Mouse (Mus musculus) intestine, embryonic 16.5 days (tissue): ENCODE results near the gene Resp18. TPM values are rescaled to one million over a fixed set of nuclear protein-coding genes. Genes with fewer than 3 reads are reported as not detected.

Experiments used
- ATAC-seq: fragments of 200-750 bp; cut with Nextera tagmentation; 2 replicates; pipeline ENCODE4 v1.8.0; 2017; ENCODE audit warnings: moderate TSS enrichment, moderate library complexity
- H3K27ac ChIP-seq: fragments of 300-500 bp; sonication (generic); 2 replicates; pipeline ENCODE4 v1.5.1; 2014; ENCODE audit warnings: mild to moderate bottlenecking, low read length
- H3K27me3 ChIP-seq: fragments of 300-500 bp; sonication (generic); replicated peaks from 2 replicates; pipeline ENCODE4 v1.6.1; 2014; ENCODE audit warnings: low read length, control low read depth, mixed read lengths; ENCODE audit not compliant: control insufficient read depth, insufficient read depth
- H3K36me3 ChIP-seq: fragments of 300-500 bp; sonication (generic); 2 replicates; pipeline ENCODE4 v1.6.1; 2014; ENCODE audit warnings: low read length, control low read depth; ENCODE audit not compliant: control insufficient read depth, insufficient read depth
- H3K4me1 ChIP-seq: fragments of 300-500 bp; sonication (generic); 2 replicates; pipeline ENCODE4 v1.6.1; 2014; ENCODE audit warnings: low read length, control low read depth, mixed read lengths; ENCODE audit not compliant: control insufficient read depth, insufficient read depth
- H3K4me2 ChIP-seq: fragments of 300-500 bp; sonication (generic); 2 replicates; pipeline ENCODE4 v1.6.1; 2014; ENCODE audit warnings: low read depth, low read length, control low read depth
- H3K4me3 ChIP-seq: fragments of 300-500 bp; sonication (generic); 2 replicates; pipeline ENCODE4 v1.5.1; 2014; ENCODE audit warnings: mild to moderate bottlenecking, low read length
- H3K9ac ChIP-seq: fragments of 300-500 bp; sonication (generic); 2 replicates; pipeline ENCODE4 v1.6.1; 2014; ENCODE audit warnings: low read depth, low read length
- H3K9me3 ChIP-seq: fragments of 300-500 bp; sonication (generic); 2 replicates; pipeline ENCODE4 v1.6.1; 2016; ENCODE audit warnings: low read length, control low read depth; ENCODE audit not compliant: control insufficient read depth
- WGBS: fragments of 180-500 bp; shearing (Covaris S2); extraction: QIAGEN DNeasy Blood & Tissue Kit; methylation state at CpG from one replicate; pipeline ENCODE4 v1.1.7; 2014; 5-methylcytosine and 5-hydroxymethylcytosine counted together
- polyA plus RNA-seq: library from polyadenylated mRNA; unstranded; fragments of >200 nt; fragmentation: Nextera tagmentation; extraction: Ambion mirVana; gene quantifications from 2 replicates; pipeline ENCODE4 v1.2.1, GENCODE M21; 2015

Resp18 gene
- polyA plus RNA-seq, 1 experiment from 2014 or later = 9.2 TPM

GRCm38 (mm10) chr1:75311694-75312093 lies 33.5 kb upstream of the Resp18 start:
- ATAC-seq = no peak
- Histone ChIP-seq H3K9me3 (no peaks in the 10 kb centered on the region), H3K4me2 (no peak overlapping the region), H3K4me1 (peaks cover 8% of the 10 kb centered on the region), H3K9ac (no peak overlapping the region), H3K27me3 (no peaks in the 10 kb centered on the region), H3K36me3 (peaks cover 14% of the 10 kb centered on the region), H3K27ac (no peak overlapping the region), H3K4me3 (no peak overlapping the region)
- WGBS = 90% methylated on average over 6 of the region's 6 CpGs

GRCm38 (mm10) chr1:75304662-75305061 lies 26.4 kb upstream of the Resp18 start:
- Histone ChIP-seq H3K27ac (no peak overlapping the region), H3K36me3 (peaks cover 15% of the 10 kb centered on the region), H3K4me2 (no peak overlapping the region), H3K27me3 (no peaks in the 10 kb centered on the region), H3K9me3 (no peaks in the 10 kb centered on the region), H3K4me1 (no peaks in the 10 kb centered on the region), H3K9ac (no peak overlapping the region), H3K4me3 (no peak overlapping the region)
- no peak for ATAC-seq
- 84% methylated on average over 2 of the region's 2 CpGs for WGBS

GRCm38 (mm10) chr1:75294294-75294693 lies 16.1 kb upstream of the Resp18 start:
- Histone ChIP-seq H3K4me2 (no peak overlapping the region), H3K9me3 (no peaks in the 10 kb centered on the region), H3K27ac (no peak overlapping the region), H3K36me3 (no peaks in the 10 kb centered on the region), H3K9ac (no peak overlapping the region), H3K27me3 (no peaks in the 10 kb centered on the region), H3K4me1 (no peaks in the 10 kb centered on the region), H3K4me3 (no peak overlapping the region)
- no peak for ATAC-seq
- WGBS = 79% methylated on average over 5 of the region's 5 CpGs

- no peak overlapping the region for H3K4me2 ChIP-seq
- H3K36me3 ChIP-seq = no peaks in the 10 kb centered on the region
- H3K9ac ChIP-seq = no peak overlapping the region
- no peaks in the 10 kb centered on the region for H3K9me3 ChIP-seq
- no peak for ATAC-seq
- no peak overlapping the region for H3K4me3 ChIP-seq
- H3K27me3 ChIP-seq = no peaks in the 10 kb centered on the region
- no peak overlapping the region for H3K27ac ChIP-seq
- H3K4me1 ChIP-seq = no peaks in the 10 kb centered on the region
- WGBS = 81% methylated on average over 5 of the region's 5 CpGs
Observed at GRCm38 (mm10) chr1:75293331-75293701, 15.1 kb upstream of the Resp18 start.

- no peaks in the 10 kb centered on the region for H3K9me3 ChIP-seq
- ATAC-seq = no peak
- WGBS = 29% methylated on average over 12 of the region's 12 CpGs
- no peaks in the 10 kb centered on the region for H3K4me1 ChIP-seq
- H3K4me2 ChIP-seq = no peak overlapping the region
- H3K4me3 ChIP-seq = no peak overlapping the region
- no peaks in the 10 kb centered on the region for H3K27me3 ChIP-seq
- no peaks in the 10 kb centered on the region for H3K36me3 ChIP-seq
- H3K27ac ChIP-seq = no peak overlapping the region
- H3K9ac ChIP-seq = no peak overlapping the region
Observed at GRCm38 (mm10) chr1:75292476-75293330, 14.5 kb upstream of the Resp18 start.

- Histone ChIP-seq H3K4me3 (no peak overlapping the region), H3K27ac (no peak overlapping the region), H3K4me2 (no peak overlapping the region), H3K9me3 (no peaks in the 10 kb centered on the region), H3K9ac (no peak overlapping the region), H3K27me3 (no peaks in the 10 kb centered on the region), H3K36me3 (no peaks in the 10 kb centered on the region), H3K4me1 (no peaks in the 10 kb centered on the region)
- no peak for ATAC-seq
- 86% methylated on average over 8 of the region's 8 CpGs for WGBS
Observed at GRCm38 (mm10) chr1:75291321-75291720, 13.1 kb upstream of the Resp18 start.

GRCm38 (mm10) chr1:75290582-75290981 lies 12.4 kb upstream of the Resp18 start:
- Histone ChIP-seq H3K9me3 (no peaks in the 10 kb centered on the region), H3K4me3 (no peak overlapping the region), H3K4me2 (no peak overlapping the region), H3K4me1 (no peaks in the 10 kb centered on the region), H3K9ac (no peak overlapping the region), H3K27ac (no peak overlapping the region), H3K36me3 (no peaks in the 10 kb centered on the region), H3K27me3 (no peaks in the 10 kb centered on the region)
- no peak for ATAC-seq

GRCm38 (mm10) chr1:75289888-75290431 lies 11.7 kb upstream of the Resp18 start:
- Histone ChIP-seq H3K4me2 (no peak overlapping the region), H3K9ac (no peak overlapping the region), H3K36me3 (no peaks in the 10 kb centered on the region), H3K4me3 (no peak overlapping the region), H3K27ac (no peak overlapping the region), H3K27me3 (no peaks in the 10 kb centered on the region), H3K4me1 (no peaks in the 10 kb centered on the region), H3K9me3 (no peaks in the 10 kb centered on the region)
- ATAC-seq = no peak
- WGBS = 54% methylated on average over 8 of the region's 8 CpGs

GRCm38 (mm10) chr1:75289376-75289775 lies 11.2 kb upstream of the Resp18 start:
- Histone ChIP-seq H3K4me3 (no peak overlapping the region), H3K36me3 (no peaks in the 10 kb centered on the region), H3K9me3 (no peaks in the 10 kb centered on the region), H3K4me1 (no peaks in the 10 kb centered on the region), H3K27ac (no peak overlapping the region), H3K27me3 (no peaks in the 10 kb centered on the region), H3K9ac (no peak overlapping the region), H3K4me2 (no peak overlapping the region)
- ATAC-seq = no peak
- 15% methylated on average over 7 of the region's 7 CpGs for WGBS
